Mouse (Mus musculus): ENCODE results near the gene Sipa1l3. TPM values are rescaled to one million over a fixed set of nuclear protein-coding genes. Genes with fewer than 3 reads are reported as not detected.

Gene Sipa1l3
- total RNA-seq, 2 experiments from 2014 or later, result 211 to 245 TPM

- DNase-seq (ENCODE audit: extremely low spot score in 1 of 2, low spot score in 1 of 2), result no peak
These were observed 126.5 kb downstream of the Sipa1l3 start for GRCm38 (mm10) chr7:29391761-29392512.

GRCm38 (mm10) chr7:29391112-29391760 is 127.2 kb downstream of the Sipa1l3 start:
- DNase-seq (ENCODE audit: extremely low spot score in 1 of 2, low spot score in 1 of 2), result no peak

- DNase-seq (ENCODE audit: extremely low spot score in 1 of 2, low spot score in 1 of 2), result no peak
These were observed 128.2 kb downstream of the Sipa1l3 start for GRCm38 (mm10) chr7:29390234-29390633.

DNA sequence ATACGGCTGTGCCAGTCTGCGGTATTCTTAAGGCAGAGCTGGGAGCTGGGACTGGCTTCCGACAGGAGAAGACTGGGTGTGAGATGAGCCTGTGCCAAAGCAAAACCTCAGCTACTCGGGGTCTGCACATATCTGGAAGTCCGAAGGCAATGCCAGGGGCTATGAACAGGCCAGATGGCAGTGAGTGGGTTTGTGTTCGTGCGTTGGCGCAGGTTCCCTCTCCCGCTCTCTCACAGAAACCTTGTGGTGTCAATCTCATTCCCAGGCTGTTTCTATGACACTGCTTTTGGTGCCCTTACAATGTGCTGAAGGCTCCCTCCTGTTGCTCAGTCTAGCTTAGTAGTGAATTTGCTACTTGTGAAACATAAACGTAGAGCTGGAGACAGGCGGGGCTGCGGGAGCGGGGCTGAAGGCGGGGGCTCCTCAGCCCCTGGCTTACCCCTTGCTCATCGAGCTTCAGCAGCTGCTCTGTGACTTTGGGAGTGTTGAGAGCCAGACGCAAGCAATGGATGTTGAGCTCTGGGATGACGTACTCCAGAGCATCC is 130.8 kb downstream of the Sipa1l3 start:
- peak in 1 of 2 experiments; percentile 28 for DNase-seq (ENCODE audit: extremely low spot score in 1 of 2, low spot score in 1 of 2)

DNA sequence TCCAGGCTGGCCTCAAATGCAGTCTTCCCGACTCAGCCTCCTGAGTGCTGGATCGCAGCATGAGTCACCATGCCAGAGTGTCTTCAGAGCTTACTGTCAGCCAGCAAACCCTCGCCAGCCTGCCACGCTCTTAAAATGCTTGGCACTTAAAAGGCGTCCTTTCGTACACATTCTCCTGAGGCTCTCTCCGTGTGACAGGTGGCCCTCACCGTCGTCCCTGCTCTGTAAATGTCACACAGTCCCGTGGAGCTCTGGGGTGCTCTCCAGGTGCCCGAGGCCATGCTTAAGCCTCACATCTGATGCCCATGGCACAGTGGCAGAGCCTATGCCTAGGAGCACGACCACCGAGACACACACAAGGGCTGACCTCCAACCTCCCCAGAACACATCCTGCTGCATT is 132.1 kb downstream of the Sipa1l3 start:
- DNase-seq (ENCODE audit: extremely low spot score in 1 of 2, low spot score in 1 of 2), result no peak

DNA sequence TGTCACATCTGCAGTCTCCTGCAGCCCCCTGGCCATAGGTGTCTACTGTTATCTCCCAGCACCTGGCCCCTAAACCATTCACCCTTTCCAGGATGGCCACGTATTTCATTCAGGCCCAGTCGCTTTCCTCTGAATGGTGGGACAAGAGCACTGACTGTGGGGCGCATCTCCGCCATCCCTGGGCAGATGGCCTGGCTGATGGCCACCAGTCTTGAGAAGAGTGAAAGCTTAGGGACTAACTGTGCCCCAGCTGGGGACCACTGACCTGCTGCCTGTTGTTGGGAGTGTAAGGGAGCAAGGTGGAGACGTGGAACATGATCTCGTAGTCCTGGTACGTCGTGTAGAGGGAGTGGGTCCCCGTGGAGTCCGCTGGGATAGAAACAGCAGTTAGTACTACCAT is 132.7 kb downstream of the Sipa1l3 start:
- DNase-seq (ENCODE audit: extremely low spot score in 1 of 2, low spot score in 1 of 2), result no peak

- DNase-seq (ENCODE audit: extremely low spot score in 1 of 2, low spot score in 1 of 2), result peak; percentile 74 to 92
These were observed 135.2 kb downstream of the Sipa1l3 start for GRCm38 (mm10) chr7:29383255-29383654.

- DNase-seq (ENCODE audit: extremely low spot score in 1 of 2, low spot score in 1 of 2), result no peak
These were observed 136.9 kb downstream of the Sipa1l3 start for GRCm38 (mm10) chr7:29381466-29382040.

- no peak for DNase-seq (ENCODE audit: extremely low spot score in 1 of 2, low spot score in 1 of 2)
These were observed 144.4 kb downstream of the Sipa1l3 start for GRCm38 (mm10) chr7:29374054-29374453.

DNA sequence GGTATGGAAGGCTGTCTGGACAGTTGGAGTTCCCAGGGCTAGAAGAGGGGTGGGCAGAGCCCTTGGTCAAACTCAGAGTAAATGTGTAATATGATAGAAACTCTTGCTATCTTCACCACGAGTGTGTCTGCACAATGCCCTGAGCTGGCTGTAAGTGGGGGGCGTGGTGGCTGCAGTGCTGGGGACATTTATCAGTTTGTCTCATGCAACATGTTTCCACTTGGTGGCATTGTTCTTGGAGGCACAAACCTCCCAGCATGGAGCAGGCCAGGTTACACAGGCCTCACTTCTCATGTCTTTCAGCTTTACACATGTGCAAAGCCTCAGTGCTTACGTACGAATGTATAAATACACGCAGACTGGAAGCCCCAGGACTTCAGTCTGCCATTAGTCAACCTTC is 146.3 kb downstream of the Sipa1l3 start:
- DNase-seq (ENCODE audit: extremely low spot score in 1 of 2, low spot score in 1 of 2), result no peak

DNA sequence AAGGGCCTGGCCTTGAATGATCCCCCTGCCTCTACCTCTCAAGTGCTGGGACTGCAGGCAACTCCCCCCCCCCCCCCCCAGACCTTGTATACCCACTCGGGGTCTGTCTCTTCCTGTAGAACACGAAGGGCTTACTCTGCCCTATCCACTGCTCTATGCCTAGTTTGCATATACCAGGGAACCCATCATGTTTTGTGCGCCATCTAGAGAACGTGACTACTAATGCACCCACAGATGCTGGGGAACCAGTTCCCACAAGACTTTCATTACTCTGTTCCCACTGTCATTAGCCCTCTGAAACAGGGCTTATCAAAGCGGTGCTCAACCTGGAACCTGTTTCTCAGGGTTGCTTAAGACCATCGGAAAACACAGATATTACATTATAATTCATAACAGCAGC is 148.4 kb downstream of the Sipa1l3 start:
- no peak for DNase-seq (ENCODE audit: extremely low spot score in 1 of 2, low spot score in 1 of 2)

GRCm38 (mm10) chr7:29368004-29368320 is 150.5 kb downstream of the Sipa1l3 start:
- no peak for DNase-seq (ENCODE audit: extremely low spot score in 1 of 2, low spot score in 1 of 2)

DNA sequence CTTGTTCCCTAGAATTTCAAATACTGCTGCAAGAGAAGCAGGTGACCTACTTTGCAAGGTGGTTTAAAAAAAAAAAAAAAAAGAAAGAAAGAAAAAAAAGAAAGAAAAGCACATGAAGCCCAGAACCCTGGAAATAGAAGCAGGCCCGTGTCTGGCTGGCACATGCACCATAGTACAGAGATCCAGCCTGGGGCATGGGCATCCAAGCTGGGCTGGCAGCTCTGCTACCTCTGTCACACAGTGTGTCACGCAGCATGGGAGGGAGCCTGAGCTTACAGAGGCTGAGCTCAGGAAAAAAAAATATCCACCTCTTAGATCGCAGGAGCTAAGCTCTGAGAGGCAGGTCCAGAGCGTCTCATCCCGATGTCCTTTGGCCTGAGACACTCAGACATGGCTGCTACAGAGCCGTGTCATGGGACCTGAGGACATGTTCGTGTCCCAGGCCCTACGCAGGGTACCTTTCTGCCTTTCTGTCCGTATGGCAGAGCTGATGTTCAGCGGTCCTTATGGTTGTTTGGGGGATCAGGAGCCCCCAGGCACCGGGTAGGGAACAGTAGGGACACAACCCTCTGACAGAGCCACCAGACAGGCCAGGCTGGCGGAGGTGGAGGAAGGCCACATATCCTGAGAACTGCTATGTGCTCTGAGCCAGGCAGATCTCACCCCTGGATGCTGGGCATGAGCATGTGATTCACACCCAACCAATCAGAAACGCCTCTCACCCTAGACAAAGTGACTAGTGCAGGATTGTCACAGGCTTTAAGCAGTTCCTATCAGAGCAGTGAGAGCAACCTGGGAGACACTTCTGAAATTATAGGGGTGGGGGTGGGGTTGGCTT is 151.1 kb downstream of the Sipa1l3 start:
- no peak for DNase-seq (ENCODE audit: extremely low spot score in 1 of 2, low spot score in 1 of 2)

DNA sequence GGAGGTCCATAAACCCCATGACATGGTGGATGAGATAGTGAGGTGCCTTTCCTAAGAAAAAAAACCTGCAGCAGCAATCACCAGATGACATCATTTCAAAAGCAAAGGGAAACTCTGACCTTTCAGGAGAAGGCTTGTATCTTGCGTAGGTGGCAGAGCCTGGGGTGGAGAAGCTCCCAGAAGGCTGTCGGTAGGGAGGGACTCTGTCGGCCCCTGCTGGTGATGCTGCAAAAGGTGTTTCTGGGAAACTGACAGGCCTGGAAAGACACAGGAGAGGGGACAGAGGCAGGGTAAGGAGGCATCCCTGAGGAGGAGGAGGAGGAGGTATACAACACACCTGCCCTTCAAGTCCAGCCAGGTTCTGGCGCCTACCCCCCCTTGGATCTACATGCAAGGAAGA is 154.4 kb downstream of the Sipa1l3 start:
- DNase-seq (ENCODE audit: extremely low spot score in 1 of 2, low spot score in 1 of 2), result peak in 1 of 2 experiments; percentile 56

DNA sequence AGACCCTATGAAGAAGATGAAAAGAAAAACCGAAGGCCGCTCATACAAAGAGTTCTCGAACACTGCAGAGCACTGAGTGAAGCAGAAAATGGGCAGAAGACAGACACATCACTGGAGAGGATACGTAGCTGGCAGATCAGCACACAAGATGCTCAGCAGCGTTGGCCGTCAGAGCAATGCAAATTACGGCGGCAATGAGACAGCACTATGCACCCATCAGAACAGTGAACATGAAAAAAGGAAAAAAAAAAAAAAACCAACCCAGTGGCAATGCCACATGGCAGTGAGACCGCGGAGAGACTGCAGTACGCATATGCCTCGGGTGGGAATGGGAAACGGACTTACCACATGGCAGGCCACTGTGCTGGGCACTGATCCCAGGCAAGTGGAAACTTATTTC is 156.9 kb downstream of the Sipa1l3 start:
- DNase-seq (ENCODE audit: extremely low spot score in 1 of 2, low spot score in 1 of 2), result no peak

GRCm38 (mm10) chr7:29355406-29355805 is 163.0 kb downstream of the Sipa1l3 start:
- DNase-seq (ENCODE audit: extremely low spot score in 1 of 2, low spot score in 1 of 2), result no peak

GRCm38 (mm10) chr7:29354161-29354560 is 164.3 kb downstream of the Sipa1l3 start:
- DNase-seq (ENCODE audit: extremely low spot score in 1 of 2, low spot score in 1 of 2), result peak in 1 of 2 experiments; percentile 51

- DNase-seq (ENCODE audit: extremely low spot score in 1 of 2, low spot score in 1 of 2), result no peak
These were observed 166.2 kb downstream of the Sipa1l3 start for GRCm38 (mm10) chr7:29352246-29352645.

DNA sequence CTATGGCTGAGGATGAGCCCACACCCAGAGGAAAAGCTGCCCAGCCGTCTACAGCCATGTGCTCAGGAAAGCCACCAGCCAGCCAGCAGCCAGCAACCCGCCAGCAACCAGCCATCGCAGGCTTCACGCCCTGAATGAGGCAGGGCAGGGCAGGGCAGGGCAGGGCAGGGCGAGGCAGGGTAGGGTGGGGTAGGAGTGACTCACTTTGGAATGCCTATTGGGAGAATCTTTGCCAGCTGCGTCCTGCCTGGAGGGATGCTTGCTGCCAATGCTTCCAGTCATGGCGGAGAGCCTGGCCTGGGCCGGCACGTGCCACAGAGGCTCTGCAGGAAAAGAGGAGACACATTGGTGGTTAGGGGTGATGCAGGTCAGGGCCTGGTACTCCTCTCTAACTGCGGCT is 168.0 kb downstream of the Sipa1l3 start:
- DNase-seq (ENCODE audit: extremely low spot score in 1 of 2, low spot score in 1 of 2), result no peak

GRCm38 (mm10) chr7:29346212-29346611 is 172.2 kb downstream of the Sipa1l3 start:
- DNase-seq (ENCODE audit: extremely low spot score in 1 of 2, low spot score in 1 of 2), result no peak

DNA sequence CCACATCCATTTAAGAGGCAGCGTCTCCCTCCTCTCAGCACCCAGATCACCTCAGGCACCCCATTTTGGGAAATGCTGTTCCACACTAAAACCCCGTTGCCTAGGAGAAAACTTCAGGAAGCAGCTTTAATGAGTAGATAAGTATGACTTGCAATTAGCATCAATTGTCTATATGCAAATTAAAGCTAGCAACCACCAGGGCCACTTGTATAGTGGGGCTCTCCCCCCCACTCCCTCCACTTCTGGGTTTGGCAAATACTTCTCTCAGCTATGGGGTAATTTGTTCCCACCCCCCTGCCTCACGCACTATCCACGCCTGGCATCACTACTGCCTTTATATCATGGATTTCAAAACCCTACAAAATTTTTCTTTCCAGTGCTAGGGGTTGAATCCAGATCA is 172.9 kb downstream of the Sipa1l3 start:
- no peak for DNase-seq (ENCODE audit: extremely low spot score in 1 of 2, low spot score in 1 of 2)

Data from layer of hippocampus, postnatal 25 days (tissue).